Mouse (Mus musculus) stomach, postnatal 0 days (tissue): Measurements from ENCODE around the gene Tmem104. TPM values are rescaled to one million over a fixed set of nuclear protein-coding genes. Genes with fewer than 3 reads are reported as not detected.

ENCODE experiments used
- ATAC-seq: fragments of 200-750 bp; cut with Nextera tagmentation; 2 replicates; pipeline ENCODE4 v1.8.0; 2017; ENCODE audit not compliant: low FRiP score, low TSS enrichment
- DNase-seq: peaks from one replicate; pipeline ENCODE4 v3.0.0-alpha.2; 2016; ENCODE audit warnings: low spot score
- H3K27ac ChIP-seq: fragments of 300-500 bp; sonication (generic); replicated peaks from 2 replicates; pipeline ENCODE4 v1.5.1; 2014; ENCODE audit warnings: mild to moderate bottlenecking, control low read depth
- H3K27me3 ChIP-seq: fragments of 300-500 bp; sonication (generic); 2 replicates; pipeline ENCODE4 v1.6.1; 2014; ENCODE audit warnings: low read length; ENCODE audit not compliant: control insufficient read depth, insufficient read depth
- H3K36me3 ChIP-seq: fragments of 300-500 bp; sonication (generic); 2 replicates; pipeline ENCODE4 v1.6.1; 2014; ENCODE audit warnings: low read length, mixed read lengths; ENCODE audit not compliant: control insufficient read depth, insufficient read depth
- H3K4me1 ChIP-seq: fragments of 300-500 bp; sonication (generic); replicated peaks from 2 replicates; pipeline ENCODE4 v1.6.1; 2014; ENCODE audit warnings: antibody characterized with exemption; ENCODE audit not compliant: control insufficient read depth, insufficient read depth
- H3K4me2 ChIP-seq: fragments of 300-500 bp; sonication (generic); replicated peaks from 2 replicates; pipeline ENCODE4 v1.6.1; 2014; ENCODE audit warnings: low read depth, mild to moderate bottlenecking, control low read depth, moderate library complexity
- H3K4me3 ChIP-seq: fragments of 300-500 bp; sonication (generic); 2 replicates; pipeline ENCODE4 v1.5.1; 2014; ENCODE audit warnings: low read depth, low read length, control low read depth
- H3K9ac ChIP-seq: fragments of 300-500 bp; sonication (generic); 2 replicates; pipeline ENCODE4 v1.6.1; 2014; ENCODE audit warnings: mild to moderate bottlenecking, low read length, control low read depth, mixed read lengths
- H3K9me3 ChIP-seq: fragments of 300-500 bp; sonication (generic); 2 replicates; pipeline ENCODE4 v1.6.1; 2016; ENCODE audit warnings: low read length; ENCODE audit not compliant: control insufficient read depth
- CTCF ChIP-seq: IDR thresholded peaks from 2 replicates; pipeline ENCODE4 v1.5.1; 2016; ENCODE audit warnings: antibody characterized with exemption, low read depth, mild to moderate bottlenecking, moderate library complexity
- EP300 ChIP-seq: optimal IDR thresholded peaks from 2 replicates; pipeline ENCODE3; 2016; ENCODE audit warnings: antibody characterized with exemption
- WGBS: fragments of 180-500 bp; shearing (Covaris S2); extraction: QIAGEN DNeasy Blood & Tissue Kit; methylation state at CpG from one replicate; pipeline ENCODE4 v1.1.7; 2014; 5-methylcytosine and 5-hydroxymethylcytosine counted together
- polyA plus RNA-seq: library from polyadenylated mRNA; unstranded; fragments of >200 nt; fragmentation: Nextera tagmentation; extraction: Ambion mirVana; gene quantifications from 2 replicates; pipeline ENCODE4 v1.2.1, GENCODE M21; 2015

Tmem104 gene
- polyA plus RNA-seq, 1 experiment from 2014 or later = 6.3 TPM

DNA sequence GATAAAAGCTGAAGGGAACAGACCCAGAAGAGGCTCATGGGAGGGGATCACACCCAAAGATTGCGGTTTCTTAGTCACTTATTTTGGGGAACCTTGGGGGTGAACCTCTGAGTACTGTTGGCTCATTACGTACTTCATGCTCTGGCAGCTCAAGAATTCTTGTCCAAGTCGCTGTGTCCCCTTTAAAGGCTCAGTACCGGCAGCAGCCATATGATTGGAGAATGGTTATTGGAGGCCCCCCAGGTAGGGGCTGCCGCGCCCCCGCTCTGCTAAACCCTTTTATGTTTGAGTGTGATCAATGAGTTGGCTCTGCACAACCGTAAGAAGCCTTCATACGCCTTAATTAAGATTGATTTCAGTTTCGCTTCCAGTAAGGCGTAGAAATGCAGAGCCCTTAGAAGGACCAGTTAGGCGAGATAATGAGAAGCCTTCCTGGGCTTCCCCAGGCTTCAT is 11.7 kb downstream of the Tmem104 start:
- TF ChIP-seq CTCF = no peak
- no peak for TF ChIP-seq EP300
- WGBS = 51% methylated on average over 12 of the region's 12 CpGs
- Histone ChIP-seq H3K4me3 (no peak overlapping the region), H3K36me3 (peaks cover 12% of the 10 kb centered on the region; the same call in 1 of the 2 replicates), H3K4me1 (no peaks in the 10 kb centered on the region), H3K27ac (no peak overlapping the region), H3K9ac (no peak overlapping the region), H3K27me3 (no peaks in the 10 kb centered on the region), H3K4me2 (no peak overlapping the region), H3K9me3 (no peaks in the 10 kb centered on the region)
- DNase-seq (no peak), ATAC-seq (no peak)

DNA sequence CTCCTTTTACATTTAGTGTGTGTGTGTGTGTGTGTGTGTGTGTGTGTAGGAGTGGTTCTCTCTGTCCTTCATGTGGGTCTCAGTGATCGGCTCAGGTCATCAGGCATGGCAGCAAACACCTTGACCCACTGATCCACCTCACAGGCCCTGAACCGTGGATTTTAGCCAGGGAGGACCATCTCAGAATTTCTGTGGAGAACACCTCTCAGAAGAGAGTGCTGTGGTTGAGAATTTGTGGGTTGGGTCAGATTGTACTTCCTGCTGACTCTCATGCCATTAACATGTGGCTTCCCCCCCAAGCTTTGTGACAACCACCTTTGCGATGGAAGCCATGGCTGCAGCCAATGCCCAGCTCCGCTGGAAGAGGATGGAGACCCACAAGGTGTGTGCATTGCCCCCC is 13.2 kb downstream of the Tmem104 start:
- Histone ChIP-seq H3K27me3 (no peaks in the 10 kb centered on the region), H3K4me1 (no peaks in the 10 kb centered on the region), H3K4me2 (no peak overlapping the region), H3K36me3 (peaks cover 17% of the 10 kb centered on the region), H3K9me3 (no peaks in the 10 kb centered on the region), H3K27ac (no peak overlapping the region), H3K9ac (no peak overlapping the region), H3K4me3 (no peak overlapping the region)
- 88% methylated on average over 4 of the region's 4 CpGs for WGBS
- no peak for DNase-seq
- TF ChIP-seq CTCF (no peak), EP300 (no peak)
- no peak for ATAC-seq

DNA sequence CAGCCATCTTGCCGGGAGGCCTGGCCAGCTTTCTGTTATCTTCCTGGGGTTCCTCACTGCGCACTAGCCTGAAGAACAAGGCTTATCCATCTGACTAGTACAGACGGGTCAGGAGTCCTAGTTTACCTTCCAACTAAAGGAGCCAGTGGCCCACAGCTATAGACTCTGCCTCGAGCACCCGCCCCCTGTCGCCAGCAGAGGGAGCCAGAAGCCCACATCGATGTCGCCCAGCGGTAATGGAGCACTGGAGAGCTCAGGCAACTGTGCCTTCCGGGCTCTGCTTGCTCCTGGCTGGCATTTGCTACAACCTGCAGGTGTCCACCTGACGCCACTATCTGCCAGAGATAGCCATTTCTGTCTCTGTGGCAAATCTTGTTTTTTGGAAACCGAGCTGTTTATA is 15.0 kb downstream of the Tmem104 start:
- no peaks in the 10 kb centered on the region for H3K4me1 ChIP-seq
- H3K4me3 ChIP-seq = no peak overlapping the region
- H3K27ac ChIP-seq = no peak overlapping the region
- DNase-seq (peak; percentile 87), ATAC-seq (peak; percentile 84)
- 13% methylated on average over 12 of the region's 12 CpGs for WGBS
- peak; percentile 97 for TF ChIP-seq CTCF
- TF ChIP-seq EP300 = no peak
- peaks cover 23% of the 10 kb centered on the region for H3K36me3 ChIP-seq
- no peak overlapping the region for H3K9ac ChIP-seq
- H3K9me3 ChIP-seq = no peaks in the 10 kb centered on the region
- no peak overlapping the region for H3K4me2 ChIP-seq
- no peaks in the 10 kb centered on the region for H3K27me3 ChIP-seq

DNA sequence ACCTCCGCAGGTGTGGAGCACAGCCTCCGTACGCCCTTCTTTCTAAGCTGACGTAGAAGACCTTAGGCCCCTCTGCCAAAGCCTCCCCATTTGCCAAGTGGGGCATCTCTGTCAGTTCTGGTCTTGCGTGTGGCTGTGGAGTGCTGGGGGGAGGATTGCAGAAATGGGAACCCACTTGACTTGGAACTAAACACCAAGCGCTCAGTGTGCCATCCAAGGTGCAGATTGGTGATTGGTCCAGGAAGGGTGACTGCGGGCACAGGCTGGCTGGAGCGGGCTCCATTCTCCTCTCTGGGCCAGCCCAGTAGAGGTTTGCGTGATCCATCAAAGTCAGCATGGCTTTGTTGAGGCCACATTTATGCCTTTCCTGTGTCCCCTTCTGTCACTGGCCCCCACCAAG is 15.5 kb downstream of the Tmem104 start:
- DNase-seq = no peak
- no peaks in the 10 kb centered on the region for H3K9me3 ChIP-seq
- H3K27me3 ChIP-seq = no peaks in the 10 kb centered on the region
- ATAC-seq = no peak
- H3K27ac ChIP-seq = no peak overlapping the region
- WGBS = 95% methylated on average over 9 of the region's 9 CpGs
- H3K9ac ChIP-seq = no peak overlapping the region
- no peak overlapping the region for H3K4me2 ChIP-seq
- peaks cover 21% of the 10 kb centered on the region for H3K36me3 ChIP-seq
- no peaks in the 10 kb centered on the region for H3K4me1 ChIP-seq
- H3K4me3 ChIP-seq = no peak overlapping the region
- TF ChIP-seq EP300 = no peak
- no peak for TF ChIP-seq CTCF

DNA sequence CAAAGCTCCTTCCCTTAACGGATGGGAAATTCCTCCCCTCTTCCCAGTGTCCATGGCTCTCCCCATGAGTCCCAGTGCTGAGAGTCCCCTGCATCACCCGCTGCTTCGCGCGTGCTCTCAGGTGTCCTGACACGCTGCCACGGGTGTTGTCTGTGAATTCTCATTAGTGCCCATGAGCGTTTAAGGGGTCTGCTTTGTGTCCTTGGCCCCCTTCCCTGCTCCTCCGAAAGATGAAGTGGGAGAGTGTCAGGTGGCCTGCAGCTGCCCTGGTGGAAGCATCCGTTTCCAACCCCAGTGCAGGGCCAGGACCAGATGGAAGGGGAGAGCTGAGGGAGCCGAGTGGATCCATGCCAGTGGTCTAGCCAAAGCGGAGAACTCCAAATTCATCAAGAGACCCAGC is 20.8 kb downstream of the Tmem104 start:
- 79% methylated on average over 12 of the region's 12 CpGs for WGBS
- Histone ChIP-seq H3K36me3 (peaks cover 15% of the 10 kb centered on the region), H3K27me3 (no peaks in the 10 kb centered on the region), H3K9ac (no peak overlapping the region), H3K27ac (no peak overlapping the region), H3K4me1 (no peaks in the 10 kb centered on the region), H3K4me3 (no peak overlapping the region), H3K4me2 (no peak overlapping the region), H3K9me3 (no peaks in the 10 kb centered on the region)
- TF ChIP-seq EP300 = no peak
- TF ChIP-seq CTCF = no peak
- ATAC-seq (no peak), DNase-seq (no peak)

DNA sequence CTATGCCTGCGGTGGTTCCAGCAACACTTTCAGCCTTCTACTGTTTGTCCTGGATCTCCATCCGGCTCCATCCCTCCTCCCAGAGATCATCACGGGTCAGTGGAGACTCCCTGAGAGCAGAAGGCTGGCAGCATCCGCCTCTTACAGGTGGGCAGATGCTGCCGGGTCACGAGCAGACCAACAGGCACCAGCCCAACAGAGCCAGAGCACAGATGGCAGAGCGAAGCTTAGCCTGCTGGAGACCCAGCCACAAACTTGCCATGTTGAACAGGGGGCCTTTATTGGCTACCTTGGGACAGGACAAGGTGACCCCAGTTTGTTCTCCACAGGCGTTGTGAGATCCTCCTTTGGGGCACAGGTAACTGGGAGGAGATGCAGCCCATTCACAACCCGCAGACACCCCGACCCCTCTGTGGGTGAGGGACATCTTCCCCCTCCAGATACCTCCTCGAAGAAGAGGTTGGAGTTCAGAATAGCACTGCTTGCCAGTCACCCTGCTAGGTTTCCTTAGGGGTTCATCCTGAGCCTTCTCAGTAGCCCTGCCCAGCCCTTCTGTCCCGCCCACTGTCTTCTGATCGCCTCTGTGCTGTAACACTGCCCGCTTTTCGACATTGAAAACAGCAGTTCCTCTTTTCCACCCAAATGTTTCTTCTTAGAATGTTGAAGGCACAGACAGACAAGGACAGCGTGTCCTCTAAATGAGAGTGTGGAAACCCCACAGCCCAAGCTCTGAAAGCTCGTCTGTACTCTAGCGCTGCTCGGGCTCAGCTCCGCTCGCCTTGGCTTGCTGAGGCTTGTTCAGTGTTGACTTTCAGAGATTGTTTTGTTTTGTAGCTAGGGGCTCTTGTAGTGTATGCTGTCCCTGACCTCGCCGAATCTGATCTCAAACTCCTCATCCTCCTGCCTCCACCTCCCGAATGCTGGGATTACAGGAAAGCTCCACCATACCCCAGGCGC is 21.8 kb downstream of the Tmem104 start:
- no peak for DNase-seq

More for the DNA sequence above, 21.8 kb downstream of the Tmem104 start:
- WGBS = 73% methylated on average over 25 of the region's 25 CpGs
- H3K27me3 ChIP-seq = no peaks in the 10 kb centered on the region
- peaks cover 11% of the 10 kb centered on the region for H3K36me3 ChIP-seq
- ATAC-seq = no peak
- no peak overlapping the region for H3K4me2 ChIP-seq
- TF ChIP-seq CTCF = no peak
- no peak for TF ChIP-seq EP300
- H3K4me1 ChIP-seq = no peaks in the 10 kb centered on the region
- no peaks in the 10 kb centered on the region for H3K9me3 ChIP-seq
- no peak overlapping the region for H3K4me3 ChIP-seq
- no peak overlapping the region for H3K9ac ChIP-seq
- H3K27ac ChIP-seq = no peak overlapping the region
